Mouse (Mus musculus): ENCODE data around the gene Numb. TPM values are rescaled to one million over a fixed set of nuclear protein-coding genes. Genes with fewer than 3 reads are reported as not detected.

Gene Numb
- total and polyA plus RNA-seq, 2 experiments from 2014 or later, result 9.0 to 17.5 TPM

GRCm38 (mm10) chr12:83760201-83760600 lies 161.5 kb downstream of the Numb start:
- H3K27ac ChIP-seq (ENCODE audit: low read depth, low read length), result no peak overlapping the region
- no peak overlapping the region for H3K4me2 ChIP-seq (ENCODE audit: low read depth, low read length, poor library complexity, severe bottlenecking)
- 95% methylated on average over 2 of the region's 2 CpGs for WGBS
- no peak for TF ChIP-seq CTCF (IDR thresholded peaks at IDR 0.05)
- H3K27me3 ChIP-seq (ENCODE audit: insufficient read depth, low read length), result no peaks in the 10 kb centered on the region
- no peak overlapping the region for H3K9ac ChIP-seq (replicated peaks; ENCODE audit: low read length, poor library complexity, severe bottlenecking)
- no peak overlapping the region for H3K4me3 ChIP-seq (ENCODE audit: low read depth, low read length)
- no peaks in the 10 kb centered on the region for H3K36me3 ChIP-seq (ENCODE audit: insufficient read depth, low read length)
- DNase-seq (ENCODE audit: low spot score) (no peak), ATAC-seq (ENCODE audit: low FRiP score) (no peak)
- no peaks in the 10 kb centered on the region; the same call in 1 of the 2 replicates for H3K4me1 ChIP-seq (ENCODE audit: insufficient read depth, low read length)
- H3K9me3 ChIP-seq (ENCODE audit: low read length), result no peaks in the 10 kb centered on the region

- no peak overlapping the region for H3K4me2 ChIP-seq (ENCODE audit: low read depth, low read length, poor library complexity, severe bottlenecking)
- no peaks in the 10 kb centered on the region; the same call in 1 of the 2 replicates for H3K4me1 ChIP-seq (ENCODE audit: insufficient read depth, low read length)
- DNase-seq (ENCODE audit: low spot score) (no peak), ATAC-seq (ENCODE audit: low FRiP score) (no peak)
- H3K36me3 ChIP-seq (ENCODE audit: insufficient read depth, low read length), result no peaks in the 10 kb centered on the region
- 74% methylated on average over 10 of the region's 10 CpGs for WGBS
- H3K4me3 ChIP-seq (ENCODE audit: low read depth, low read length), result no peak overlapping the region
- no peaks in the 10 kb centered on the region for H3K27me3 ChIP-seq (ENCODE audit: insufficient read depth, low read length)
- H3K9me3 ChIP-seq (ENCODE audit: low read length), result no peaks in the 10 kb centered on the region
- no peak overlapping the region for H3K9ac ChIP-seq (replicated peaks; ENCODE audit: low read length, poor library complexity, severe bottlenecking)
- no peak overlapping the region for H3K27ac ChIP-seq (ENCODE audit: low read depth, low read length)
- TF ChIP-seq CTCF (IDR thresholded peaks at IDR 0.05), result no peak
Measured at GRCm38 (mm10) chr12:83758735-83759134, 163.0 kb downstream of the Numb start.

- TF ChIP-seq CTCF (IDR thresholded peaks at IDR 0.05), result no peak
- DNase-seq (ENCODE audit: low spot score) (no peak), ATAC-seq (ENCODE audit: low FRiP score) (no peak)
- Histone ChIP-seq H3K4me3 (ENCODE audit: low read depth, low read length) (no peak overlapping the region), H3K9ac (replicated peaks; ENCODE audit: low read length, poor library complexity, severe bottlenecking) (no peak overlapping the region), H3K4me1 (ENCODE audit: insufficient read depth, low read length) (no peaks in the 10 kb centered on the region), H3K27me3 (ENCODE audit: insufficient read depth, low read length) (no peaks in the 10 kb centered on the region), H3K27ac (ENCODE audit: low read depth, low read length) (no peak overlapping the region), H3K9me3 (ENCODE audit: low read length) (no peaks in the 10 kb centered on the region), H3K36me3 (ENCODE audit: insufficient read depth, low read length) (no peaks in the 10 kb centered on the region), H3K4me2 (ENCODE audit: low read depth, low read length, poor library complexity, severe bottlenecking) (no peak overlapping the region)
- WGBS, result 61% methylated on average over 2 of the region's 2 CpGs
Measured at GRCm38 (mm10) chr12:83752495-83752894, 169.2 kb downstream of the Numb start.

GRCm38 (mm10) chr12:83749186-83749585 lies 172.5 kb downstream of the Numb start:
- DNase-seq (ENCODE audit: low spot score) (no peak), ATAC-seq (ENCODE audit: low FRiP score) (no peak)
- H3K9ac ChIP-seq (replicated peaks; ENCODE audit: low read length, poor library complexity, severe bottlenecking), result no peak overlapping the region
- TF ChIP-seq CTCF (IDR thresholded peaks at IDR 0.05), result no peak
- WGBS, result 31% methylated on average over 1 of the region's 1 CpGs
- H3K27me3 ChIP-seq (ENCODE audit: insufficient read depth, low read length), result no peaks in the 10 kb centered on the region
- no peak overlapping the region for H3K4me2 ChIP-seq (ENCODE audit: low read depth, low read length, poor library complexity, severe bottlenecking)
- no peak overlapping the region for H3K4me3 ChIP-seq (ENCODE audit: low read depth, low read length)
- no peaks in the 10 kb centered on the region for H3K4me1 ChIP-seq (ENCODE audit: insufficient read depth, low read length)
- no peak overlapping the region for H3K27ac ChIP-seq (ENCODE audit: low read depth, low read length)
- H3K9me3 ChIP-seq (ENCODE audit: low read length), result no peaks in the 10 kb centered on the region
- no peaks in the 10 kb centered on the region for H3K36me3 ChIP-seq (ENCODE audit: insufficient read depth, low read length)

Other genes with a start within 250 kb of the Numb start
- gene Psen1, start 233.8 kb downstream of the Numb start, total RNA-seq (2014; rRNA removed), result 64.6 and 68.5 TPM in 2 replicates
- gene Psen1, start 233.8 kb downstream of the Numb start, polyA plus RNA-seq (2015; fragmentation: Nextera tagmentation; extraction: Ambion mirVana), result 57.1 and 58.2 TPM in 2 replicates
- 2.4 and 2.7 TPM in 2 replicates for gene Papln, start 158.3 kb downstream of the Numb start, total RNA-seq (2014; rRNA removed)
- 0.33 and 0.37 TPM in 2 replicates for gene Papln, start 158.3 kb downstream of the Numb start, polyA plus RNA-seq (2015; fragmentation: Nextera tagmentation; extraction: Ambion mirVana)
- gene Riox1, start 28.7 kb upstream of the Numb start, total RNA-seq (2014; rRNA removed), result 25.3 and 27.8 TPM in 2 replicates
- gene Riox1, start 28.7 kb upstream of the Numb start, polyA plus RNA-seq (2015; fragmentation: Nextera tagmentation; extraction: Ambion mirVana), result 10.4 and 12.6 TPM in 2 replicates
- gene Heatr4, start 62.9 kb upstream of the Numb start, total RNA-seq (2014; rRNA removed), result 0.05 TPM in 1 of 2 replicates, not detected in the other
- 0.10 TPM in 1 of 2 replicates, not detected in the other for gene Heatr4, start 62.9 kb upstream of the Numb start, polyA plus RNA-seq (2015; fragmentation: Nextera tagmentation; extraction: Ambion mirVana)
- gene Acot2, start 65.9 kb upstream of the Numb start, total RNA-seq (2014; rRNA removed), result 16.7 and 20.7 TPM in 2 replicates
- 22.1 and 26.0 TPM in 2 replicates for gene Acot2, start 65.9 kb upstream of the Numb start, polyA plus RNA-seq (2015; fragmentation: Nextera tagmentation; extraction: Ambion mirVana)
- 117 and 120 TPM in 2 replicates for gene Acot1, start 87.6 kb upstream of the Numb start, total RNA-seq (2014; rRNA removed)
- gene Acot1, start 87.6 kb upstream of the Numb start, polyA plus RNA-seq (2015; fragmentation: Nextera tagmentation; extraction: Ambion mirVana), result 114 and 120 TPM in 2 replicates
- gene Acot4, start 116.4 kb upstream of the Numb start, total RNA-seq (2014; rRNA removed), result 0.33 and 1.7 TPM in 2 replicates
- 0.84 and 1.3 TPM in 2 replicates for gene Acot4, start 116.4 kb upstream of the Numb start, polyA plus RNA-seq (2015; fragmentation: Nextera tagmentation; extraction: Ambion mirVana)
- not detected in 2 replicates for gene Gm49366, start 117.0 kb upstream of the Numb start, total RNA-seq (2014; rRNA removed)
- gene Gm49366, start 117.0 kb upstream of the Numb start, polyA plus RNA-seq (2015; fragmentation: Nextera tagmentation; extraction: Ambion mirVana), result not detected in 2 replicates
- 0.77 and 3.4 TPM in 2 replicates for gene Acot3, start 130.2 kb upstream of the Numb start, total RNA-seq (2014; rRNA removed)
- gene Acot3, start 130.2 kb upstream of the Numb start, polyA plus RNA-seq (2015; fragmentation: Nextera tagmentation; extraction: Ambion mirVana), result 0.99 and 2.0 TPM in 2 replicates
- 1.5 and 2.0 TPM in 2 replicates for gene Acot5, start 147.4 kb upstream of the Numb start, total RNA-seq (2014; rRNA removed)
- 0.77 and 1.1 TPM in 2 replicates for gene Acot5, start 147.4 kb upstream of the Numb start, polyA plus RNA-seq (2015; fragmentation: Nextera tagmentation; extraction: Ambion mirVana)
- 4.7 and 5.8 TPM in 2 replicates for gene Acot6, start 178.7 kb upstream of the Numb start, total RNA-seq (2014; rRNA removed)
- gene Acot6, start 178.7 kb upstream of the Numb start, polyA plus RNA-seq (2015; fragmentation: Nextera tagmentation; extraction: Ambion mirVana), result 1.4 and 1.7 TPM in 2 replicates
- 15.6 and 17.1 TPM in 2 replicates for gene Dnal1, start 192.4 kb upstream of the Numb start, total RNA-seq (2014; rRNA removed)
- gene Dnal1, start 192.4 kb upstream of the Numb start, polyA plus RNA-seq (2015; fragmentation: Nextera tagmentation; extraction: Ambion mirVana), result 7.1 and 10.7 TPM in 2 replicates
- 6.0 and 8.1 TPM in 2 replicates for gene Pnma1, start 226.6 kb upstream of the Numb start, total RNA-seq (2014; rRNA removed)
- gene Pnma1, start 226.6 kb upstream of the Numb start, polyA plus RNA-seq (2015; fragmentation: Nextera tagmentation; extraction: Ambion mirVana), result 8.2 and 8.9 TPM in 2 replicates